Mouse (Mus musculus): Measurements from ENCODE around the gene Exoc3. TPM values are rescaled to one million over a fixed set of nuclear protein-coding genes. Genes with fewer than 3 reads are reported as not detected.

The Exoc3 gene
- polyA plus RNA-seq, 1 experiment from 2014 or later, result 67.2 TPM

DNA sequence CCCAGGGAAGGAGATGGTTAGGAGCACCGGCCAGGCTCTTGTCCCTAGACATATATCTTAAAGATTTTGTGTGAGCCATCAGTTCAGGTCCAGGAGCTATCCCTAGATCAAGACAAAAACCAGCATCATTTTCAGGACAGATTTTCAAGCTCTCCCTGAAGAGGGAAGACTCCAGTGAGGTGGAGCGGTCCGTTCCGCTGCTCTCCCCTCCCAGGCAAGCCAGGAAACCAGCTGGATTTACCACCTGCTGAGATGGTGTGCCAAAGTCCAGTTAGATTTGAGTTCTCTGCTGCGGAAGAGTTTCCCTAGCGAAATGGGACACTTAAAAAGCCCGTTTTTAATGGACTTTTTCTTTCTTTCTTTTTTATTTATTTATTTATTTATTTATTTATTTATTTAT lies 81.0 kb downstream of the Exoc3 start:
- H3K4me1 ChIP-seq, result no peaks in the 10 kb centered on the region
- H3K27me3 ChIP-seq (replicated peaks), result peaks cover 11% of the 10 kb centered on the region
- no peak overlapping the region for H3K4me3 ChIP-seq (replicated peaks)
- H3K9me3 ChIP-seq, result no peaks in the 10 kb centered on the region
- no peak overlapping the region for H3K9ac ChIP-seq
- no peak for ATAC-seq (ENCODE audit: insufficient read depth, low FRiP score, low read depth)
- H3K36me3 ChIP-seq, result no peaks in the 10 kb centered on the region
- no peak overlapping the region for H3K4me2 ChIP-seq
- H3K27ac ChIP-seq, result no peak overlapping the region
- WGBS, result 76% methylated on average over 7 of the region's 7 CpGs

DNA sequence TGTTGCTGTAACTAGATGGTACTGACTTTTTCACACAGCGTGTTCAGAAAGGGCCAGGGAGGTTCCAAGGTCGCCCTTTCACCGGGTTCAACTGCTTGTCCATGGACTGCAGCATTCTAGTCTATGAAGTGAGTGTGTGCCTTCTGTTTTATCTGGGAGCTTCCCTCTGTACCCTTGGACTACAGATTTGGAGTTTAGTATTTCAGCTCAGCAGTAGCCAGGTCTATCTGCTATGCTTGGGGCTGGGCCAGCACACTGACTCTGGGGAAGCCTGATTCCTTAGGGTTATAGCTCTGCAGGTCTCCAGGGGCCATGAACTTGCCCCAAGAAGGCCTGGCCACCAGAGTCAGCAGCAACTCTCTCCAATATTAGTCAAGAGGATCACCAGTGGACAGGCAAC lies 85.9 kb downstream of the Exoc3 start:
- no peak overlapping the region for H3K9ac ChIP-seq
- no peak overlapping the region for H3K4me3 ChIP-seq (replicated peaks)
- H3K27me3 ChIP-seq (replicated peaks), result peaks cover 38% of the 10 kb centered on the region
- H3K27ac ChIP-seq, result no peak overlapping the region
- 58% methylated on average over 3 of the region's 3 CpGs for WGBS
- peaks cover 8% of the 10 kb centered on the region; the same call in 1 of the 2 replicates for H3K4me1 ChIP-seq
- no peak for ATAC-seq (ENCODE audit: insufficient read depth, low FRiP score, low read depth)
- no peaks in the 10 kb centered on the region for H3K9me3 ChIP-seq
- no peak overlapping the region for H3K4me2 ChIP-seq
- no peaks in the 10 kb centered on the region for H3K36me3 ChIP-seq

DNA sequence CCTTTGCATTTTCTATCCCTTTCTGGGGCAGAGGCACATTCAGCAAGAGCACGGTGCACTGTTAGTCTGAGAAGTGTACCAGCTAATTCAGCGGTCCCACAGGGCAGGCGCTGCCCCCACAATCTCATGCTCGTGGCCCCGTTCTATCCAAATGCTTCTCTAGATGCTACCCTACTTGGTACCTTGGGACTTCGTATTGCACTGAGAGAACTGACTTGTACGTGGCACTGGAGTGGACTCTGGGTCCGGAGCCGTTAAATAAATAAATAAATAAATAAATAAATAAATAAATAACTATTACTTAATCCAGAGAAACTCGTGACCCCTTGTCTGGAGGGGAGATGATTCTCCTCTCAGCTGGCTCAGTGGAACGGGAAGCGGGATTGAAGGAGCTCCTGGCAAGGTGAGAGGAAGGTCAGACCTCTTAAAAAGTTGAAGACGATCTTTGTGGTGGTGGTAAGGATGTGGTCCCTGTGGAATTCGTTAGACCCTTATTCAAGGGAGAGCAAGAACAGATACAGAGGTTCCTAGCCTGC lies 86.7 kb downstream of the Exoc3 start:
- 33% methylated on average over 14 of the region's 14 CpGs for WGBS
- peaks cover 38% of the 10 kb centered on the region for H3K27me3 ChIP-seq (replicated peaks)
- H3K4me2 ChIP-seq, result peak overlapping the region; percentile 77; the same call in 1 of the 2 replicates
- H3K9me3 ChIP-seq, result no peaks in the 10 kb centered on the region
- H3K4me3 ChIP-seq (replicated peaks), result peak overlapping the region; percentile 33; the same call in 1 of the 2 replicates
- ATAC-seq (ENCODE audit: insufficient read depth, low FRiP score, low read depth), result no peak
- H3K36me3 ChIP-seq, result no peaks in the 10 kb centered on the region
- H3K9ac ChIP-seq, result no peak overlapping the region
- H3K27ac ChIP-seq, result no peak overlapping the region
- peaks cover 8% of the 10 kb centered on the region; the same call in 1 of the 2 replicates for H3K4me1 ChIP-seq

DNA sequence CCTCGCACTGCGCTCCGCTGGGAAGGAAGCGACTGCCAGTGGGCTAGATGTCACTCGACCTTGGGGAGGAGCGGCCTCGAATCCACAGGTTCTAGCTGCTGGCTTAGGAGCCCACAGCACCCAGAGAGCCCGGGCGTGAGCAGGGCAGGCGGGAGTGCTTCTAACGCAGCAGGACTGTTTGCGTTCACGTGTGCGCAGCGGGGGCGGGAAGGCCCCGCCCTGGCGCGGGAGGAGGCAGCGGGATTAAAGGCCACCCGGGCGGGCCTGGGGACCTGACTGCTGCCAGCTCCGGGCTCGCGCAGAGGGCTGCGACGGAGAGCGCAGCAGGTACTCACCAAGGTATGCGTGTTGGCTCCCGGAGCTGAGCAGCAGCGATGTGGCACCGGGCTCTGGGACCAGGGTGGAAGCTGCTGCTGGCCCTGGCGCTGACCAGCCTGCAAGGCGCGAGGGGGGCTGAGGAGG lies 87.4 kb downstream of the Exoc3 start, which contains the start of gene Slc9a3:
Gene Slc9a3 (plus strand): TSS at position 317 of the 462 bp plus-strand sequence.
- no peak for ATAC-seq (ENCODE audit: insufficient read depth, low FRiP score, low read depth)
- peaks cover 38% of the 10 kb centered on the region for H3K27me3 ChIP-seq (replicated peaks)

More for the DNA sequence above, 87.4 kb downstream of the Exoc3 start, which contains the start of gene Slc9a3:
- Histone ChIP-seq H3K36me3 (no peaks in the 10 kb centered on the region), H3K27ac (no peak within 1 kb of the TSS), H3K9me3 (no peaks in the 10 kb centered on the region), H3K4me2 (peak within 1 kb of the TSS; percentile 77), H3K4me1 (peaks cover 8% of the 10 kb centered on the region; the same call in 1 of the 2 replicates), H3K4me3 (replicated peaks) (peak within 1 kb of the TSS; percentile 33), H3K9ac (no peak within 1 kb of the TSS)
- under 1% methylated on average over 35 of the region's 35 CpGs for WGBS

Other genes with a start within 250 kb of the Exoc3 start
- gene Zdhhc11, start 244.9 kb downstream of the Exoc3 start, polyA plus RNA-seq (2015; fragmentation: Nextera tagmentation; extraction: Ambion mirVana), result not detected in 2 replicates
- gene Tppp, start 199.3 kb downstream of the Exoc3 start, polyA plus RNA-seq (2015; fragmentation: Nextera tagmentation; extraction: Ambion mirVana), result 2.1 and 2.8 TPM in 2 replicates
- 11.1 and 11.2 TPM in 2 replicates for gene Cep72, start 146.4 kb downstream of the Exoc3 start, polyA plus RNA-seq (2015; fragmentation: Nextera tagmentation; extraction: Ambion mirVana)
- gene Slc9a3, start 87.3 kb downstream of the Exoc3 start, polyA plus RNA-seq (2015; fragmentation: Nextera tagmentation; extraction: Ambion mirVana), result 0.55 and 1.1 TPM in 2 replicates
- gene Ahrr, start 83.6 kb upstream of the Exoc3 start, polyA plus RNA-seq (2015; fragmentation: Nextera tagmentation; extraction: Ambion mirVana), result 0.50 and 0.52 TPM in 2 replicates
- gene Pdcd6, start 108.8 kb upstream of the Exoc3 start, polyA plus RNA-seq (2015; fragmentation: Nextera tagmentation; extraction: Ambion mirVana), result 150 and 153 TPM in 2 replicates
- 256 and 275 TPM in 2 replicates for gene Sdha, start 141.5 kb upstream of the Exoc3 start, polyA plus RNA-seq (2015; fragmentation: Nextera tagmentation; extraction: Ambion mirVana)
- 55.6 and 57.0 TPM in 2 replicates for gene Ccdc127, start 141.6 kb upstream of the Exoc3 start, polyA plus RNA-seq (2015; fragmentation: Nextera tagmentation; extraction: Ambion mirVana)
- not detected in 2 replicates for gene Lrrc14b, start 155.3 kb upstream of the Exoc3 start, polyA plus RNA-seq (2015; fragmentation: Nextera tagmentation; extraction: Ambion mirVana)
- gene Zfp72, start 182.1 kb upstream of the Exoc3 start, polyA plus RNA-seq (2015; fragmentation: Nextera tagmentation; extraction: Ambion mirVana), result 5.2 and 5.9 TPM in 2 replicates
- gene Ftl1-ps1, start 191.0 kb upstream of the Exoc3 start, polyA plus RNA-seq (2015; fragmentation: Nextera tagmentation; extraction: Ambion mirVana), result 76.2 and 338 TPM in 2 replicates